Mouse (Mus musculus) cerebellum, adult 2 months (tissue): ENCODE results near the gene Ctbp1.

Experiments used
- CTCF ChIP-seq: fragments of 200-500 bp; IDR thresholded peaks from 2 replicates; pipeline ENCODE4 v1.5.1; 2011; ENCODE audit warnings: low read depth, mild to moderate bottlenecking, control low read depth, low read length, moderate library complexity, borderline replicate concordance; ENCODE audit not compliant: insufficient read depth
- POLR2A ChIP-seq: fragments of 200-500 bp; IDR thresholded peaks from 2 replicates; pipeline ENCODE4 v1.6.1; 2011; ENCODE audit warnings: low read length, control low read depth, borderline replicate concordance; ENCODE audit not compliant: insufficient read depth

DNA sequence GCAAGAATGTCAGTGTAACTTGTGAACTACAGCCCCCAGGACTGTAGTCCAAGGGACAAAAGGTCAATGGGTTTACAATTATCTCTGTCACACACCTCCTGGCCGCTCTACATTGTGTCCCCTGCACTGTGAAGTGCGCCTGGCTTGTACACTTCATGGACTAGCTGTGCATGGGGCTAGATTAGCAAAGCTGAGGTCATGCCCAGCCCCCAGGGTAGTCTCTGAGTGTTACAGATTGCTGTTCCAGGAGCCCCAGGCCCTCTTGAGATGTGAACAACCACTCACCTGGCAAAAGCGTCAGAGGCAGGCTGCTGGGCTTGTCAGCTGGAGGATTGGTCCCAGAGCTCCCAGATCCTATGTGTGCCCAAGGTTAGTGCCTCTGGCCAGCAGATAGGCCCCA is 57.1 kb downstream of the Ctbp1 start:
- TF ChIP-seq CTCF = no peak
- TF ChIP-seq POLR2A = no peak
